Mouse (Mus musculus): ENCODE data around the gene Tjp1.

GRCm38 (mm10) chr7:65438146-65438545, 89.4 kb downstream of the Tjp1 start:
- TF ChIP-seq CTCF (IDR thresholded peaks at IDR 0.05; ENCODE audit: extremely low read depth, insufficient read depth, low read length) (no peak), POLR2A (IDR thresholded peaks at IDR 0.05; ENCODE audit: extremely low read depth, insufficient read depth, low read length) (no peak)
